Mouse (Mus musculus): Measurements from ENCODE around the gene Akt2. TPM values are rescaled to one million over a fixed set of nuclear protein-coding genes. Genes with fewer than 3 reads are reported as not detected.

The Akt2 gene
- polyA plus RNA-seq, 1 experiment, result 78.4 TPM

GRCm38 (mm10) chr7:27590088-27590487 is 1.3 kb upstream of the Akt2 start:
- DNase-seq (ENCODE audit: low spot score), result no peak

- no peak for DNase-seq (ENCODE audit: low spot score)
Observed at GRCm38 (mm10) chr7:27590566-27591213, 662 bp upstream of the Akt2 start.

GRCm38 (mm10) chr7:27592217-27592929 is 1.0 kb downstream of the Akt2 start:
- DNase-seq (ENCODE audit: low spot score), result no peak

GRCm38 (mm10) chr7:27592934-27593645 is 1.7 kb downstream of the Akt2 start:
- no peak for DNase-seq (ENCODE audit: low spot score)

- DNase-seq (ENCODE audit: low spot score), result no peak
Observed at GRCm38 (mm10) chr7:27596586-27597503, 5.5 kb downstream of the Akt2 start.

- no peak for DNase-seq (ENCODE audit: low spot score)
Observed at GRCm38 (mm10) chr7:27598053-27598452, 6.7 kb downstream of the Akt2 start.

GRCm38 (mm10) chr7:27601628-27602027 is 10.3 kb downstream of the Akt2 start:
- DNase-seq (ENCODE audit: low spot score), result no peak

GRCm38 (mm10) chr7:27602161-27602560 is 10.8 kb downstream of the Akt2 start:
- no peak for DNase-seq (ENCODE audit: low spot score)

- no peak for DNase-seq (ENCODE audit: low spot score)
Observed at GRCm38 (mm10) chr7:27602835-27603234, 11.5 kb downstream of the Akt2 start.

- DNase-seq (ENCODE audit: low spot score), result no peak
Observed at GRCm38 (mm10) chr7:27604661-27605348, 13.5 kb downstream of the Akt2 start.

- DNase-seq (ENCODE audit: low spot score), result no peak
Observed at GRCm38 (mm10) chr7:27605499-27606285, 14.3 kb downstream of the Akt2 start.

- no peak for DNase-seq (ENCODE audit: low spot score)
Observed at GRCm38 (mm10) chr7:27606481-27607254, 15.3 kb downstream of the Akt2 start.

- no peak for DNase-seq (ENCODE audit: low spot score)
Observed at GRCm38 (mm10) chr7:27607580-27607979, 16.2 kb downstream of the Akt2 start.

GRCm38 (mm10) chr7:27608130-27608529 is 16.8 kb downstream of the Akt2 start:
- no peak for DNase-seq (ENCODE audit: low spot score)

GRCm38 (mm10) chr7:27609285-27609684 is 17.9 kb downstream of the Akt2 start:
- no peak for DNase-seq (ENCODE audit: low spot score)

GRCm38 (mm10) chr7:27609688-27610087 is 18.3 kb downstream of the Akt2 start:
- no peak for DNase-seq (ENCODE audit: low spot score)

- DNase-seq (ENCODE audit: low spot score), result no peak
Observed at GRCm38 (mm10) chr7:27610370-27610769, 19.0 kb downstream of the Akt2 start.

GRCm38 (mm10) chr7:27610871-27611270 is 19.5 kb downstream of the Akt2 start:
- no peak for DNase-seq (ENCODE audit: low spot score)

- no peak for DNase-seq (ENCODE audit: low spot score)
Observed at GRCm38 (mm10) chr7:27612940-27613339, 21.6 kb downstream of the Akt2 start.
